Mouse (Mus musculus) lung, adult 2 months (tissue): ENCODE measurements at regions not wholly inside any gene's neighbourhood (a gene's known extent, or its start where the extent isn't known, plus 50 kb on each side); places are given as distances from the start of the nearest gene placed in this dataset.

Source experiments
- CTCF ChIP-seq: fragments of 200-500 bp; IDR thresholded peaks from 2 replicates; pipeline ENCODE4 v1.5.1; 2011; ENCODE audit warnings: mild to moderate bottlenecking, low read length, control low read depth; ENCODE audit not compliant: insufficient read depth
- POLR2A ChIP-seq: fragments of 200-500 bp; IDR thresholded peaks from 2 replicates; pipeline ENCODE4 v1.6.1; 2011; ENCODE audit warnings: low read depth, mild to moderate bottlenecking, control low read depth, low read length, borderline replicate concordance; ENCODE audit errors: extremely low read depth

- TF ChIP-seq POLR2A (no peak), CTCF (no peak)
Observed at GRCm38 (mm10) chr2:17876942-17877341, 119.8 kb downstream of the H2al2a start.
